Mouse (Mus musculus) lung, embryonic 16.5 days (tissue): Measurements from ENCODE around the gene Rtf1. TPM values are rescaled to one million over a fixed set of nuclear protein-coding genes. Genes with fewer than 3 reads are reported as not detected.

ENCODE experiments used
- ATAC-seq: fragments of 200-750 bp; cut with Nextera tagmentation; 2 replicates; pipeline ENCODE4 v1.8.0; 2017; ENCODE audit warnings: low read depth, mild to moderate bottlenecking, moderate library complexity
- H3K27ac ChIP-seq: fragments of 300-500 bp; sonication (generic); 2 replicates; pipeline ENCODE4 v1.5.1; 2014; ENCODE audit warnings: mild to moderate bottlenecking, control low read depth, low read length
- H3K27me3 ChIP-seq: fragments of 300-500 bp; sonication (generic); 2 replicates; pipeline ENCODE4 v1.6.1; 2014; ENCODE audit warnings: low read depth, low read length, mixed read lengths; ENCODE audit not compliant: control insufficient read depth, insufficient read depth
- H3K36me3 ChIP-seq: fragments of 300-500 bp; sonication (generic); 2 replicates; pipeline ENCODE4 v1.6.1; 2014; ENCODE audit warnings: low read length; ENCODE audit not compliant: control insufficient read depth, insufficient read depth
- H3K4me1 ChIP-seq: fragments of 300-500 bp; sonication (generic); replicated peaks from 2 replicates; pipeline ENCODE4 v1.6.1; 2014; ENCODE audit warnings: low read length, mixed read lengths; ENCODE audit not compliant: control insufficient read depth, insufficient read depth
- H3K4me2 ChIP-seq: fragments of 300-500 bp; sonication (generic); 2 replicates; pipeline ENCODE4 v1.6.1; 2014; ENCODE audit warnings: low read depth, low read length, control low read depth
- H3K4me3 ChIP-seq: fragments of 300-500 bp; sonication (generic); 2 replicates; pipeline ENCODE4 v1.5.1; 2014; ENCODE audit warnings: mild to moderate bottlenecking, low read length, control low read depth
- H3K9ac ChIP-seq: fragments of 300-500 bp; sonication (generic); 2 replicates; pipeline ENCODE4 v1.6.1; 2014; ENCODE audit warnings: low read length, control low read depth
- H3K9me3 ChIP-seq: fragments of 300-500 bp; sonication (generic); 2 replicates; pipeline ENCODE4 v1.6.1; 2016; ENCODE audit warnings: low read length; ENCODE audit not compliant: control insufficient read depth
- WGBS: fragments of 180-500 bp; shearing (Covaris S2); extraction: QIAGEN DNeasy Blood & Tissue Kit; methylation state at CpG from one replicate; pipeline ENCODE4 v1.1.7; 2014; 5-methylcytosine and 5-hydroxymethylcytosine counted together
- polyA plus RNA-seq: library from polyadenylated mRNA; unstranded; fragments of >200 nt; fragmentation: Nextera tagmentation; extraction: Ambion mirVana; gene quantifications from 2 replicates; pipeline ENCODE4 v1.2.1, GENCODE M21; 2015

Gene Rtf1
- polyA plus RNA-seq, 1 experiment from 2014 or later: 39.9 TPM

DNA sequence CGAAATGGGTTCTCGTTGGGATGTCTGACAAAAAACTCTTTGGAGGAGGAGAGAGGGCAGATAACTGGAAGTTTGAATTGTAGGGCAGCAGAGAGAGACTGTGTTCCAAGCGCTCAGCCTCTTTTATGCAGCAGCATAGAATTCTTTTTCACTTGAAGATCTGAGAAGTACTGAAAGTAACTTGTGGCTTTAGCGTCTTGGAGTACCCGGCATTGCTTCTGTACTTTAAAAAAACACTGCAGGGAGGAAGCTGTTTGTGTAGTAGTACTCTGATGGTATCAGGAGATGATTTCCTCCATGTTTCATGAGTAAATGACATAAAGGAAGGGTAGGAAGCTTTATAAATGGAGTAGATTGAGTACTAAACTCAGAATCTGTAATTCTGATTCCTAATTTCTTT is 963 bp downstream of the Rtf1 start:
- ATAC-seq: no peak
- Histone ChIP-seq H3K36me3 (no peaks in the 10 kb centered on the region), H3K9me3 (no peaks in the 10 kb centered on the region), H3K4me3 (peak overlapping the region; percentile 76), H3K27ac (no peak overlapping the region), H3K27me3 (no peaks in the 10 kb centered on the region), H3K9ac (peak overlapping the region; percentile 99), H3K4me2 (peak overlapping the region; percentile 82), H3K4me1 (peaks cover 7% of the 10 kb centered on the region; the same call in 1 of the 2 replicates)
- 1% methylated on average over 5 of the region's 5 CpGs for WGBS

GRCm38 (mm10) chr2:119683706-119684105 is 8.8 kb downstream of the Rtf1 start:
- 98% methylated on average over 2 of the region's 2 CpGs for WGBS
- H3K9me3 ChIP-seq: no peaks in the 10 kb centered on the region
- no peak for ATAC-seq
- H3K4me2 ChIP-seq: no peak overlapping the region
- H3K9ac ChIP-seq: no peak overlapping the region
- H3K36me3 ChIP-seq: peaks cover 6% of the 10 kb centered on the region; the same call in 1 of the 2 replicates
- no peak overlapping the region for H3K27ac ChIP-seq
- H3K4me1 ChIP-seq: no peaks in the 10 kb centered on the region
- no peak overlapping the region for H3K4me3 ChIP-seq
- H3K27me3 ChIP-seq: no peaks in the 10 kb centered on the region

GRCm38 (mm10) chr2:119692003-119692701 is 17.3 kb downstream of the Rtf1 start:
- 66% methylated on average over 9 of the region's 9 CpGs for WGBS
- no peaks in the 10 kb centered on the region for H3K27me3 ChIP-seq
- H3K9me3 ChIP-seq: no peaks in the 10 kb centered on the region
- no peak overlapping the region for H3K4me2 ChIP-seq
- H3K27ac ChIP-seq: no peak overlapping the region
- peaks cover 5% of the 10 kb centered on the region; the same call in 1 of the 2 replicates for H3K36me3 ChIP-seq
- H3K4me1 ChIP-seq: no peaks in the 10 kb centered on the region
- no peak overlapping the region for H3K4me3 ChIP-seq
- ATAC-seq: peak; percentile 62
- no peak overlapping the region for H3K9ac ChIP-seq

DNA sequence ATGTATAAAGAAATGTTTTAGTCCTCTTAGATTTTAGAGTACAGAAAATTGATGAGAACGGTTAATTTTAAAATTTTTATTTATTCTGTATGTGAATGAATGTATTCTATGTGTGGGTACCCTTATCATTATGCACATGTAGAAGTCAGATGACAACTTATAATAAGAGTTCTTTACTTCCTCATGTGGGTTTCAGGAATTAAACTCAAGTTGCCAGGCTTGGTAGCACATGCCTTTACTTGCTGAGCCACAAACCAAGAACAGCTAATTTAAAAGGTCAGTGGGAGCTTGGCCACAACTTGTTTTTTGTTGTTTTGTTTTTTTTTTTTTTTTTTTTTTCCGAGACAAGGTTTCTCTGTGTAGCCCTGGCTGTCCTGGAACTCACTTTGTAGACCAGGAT is 20.0 kb downstream of the Rtf1 start:
- H3K4me3 ChIP-seq: no peak overlapping the region
- H3K4me2 ChIP-seq: no peak overlapping the region
- over 99% methylated on average over 2 of the region's 2 CpGs for WGBS
- no peak for ATAC-seq
- peaks cover 3% of the 10 kb centered on the region; the same call in 1 of the 2 replicates for H3K36me3 ChIP-seq
- H3K9me3 ChIP-seq: no peaks in the 10 kb centered on the region
- no peaks in the 10 kb centered on the region for H3K4me1 ChIP-seq
- no peak overlapping the region for H3K27ac ChIP-seq
- no peak overlapping the region for H3K9ac ChIP-seq
- no peaks in the 10 kb centered on the region for H3K27me3 ChIP-seq

- Histone ChIP-seq H3K27ac (no peak overlapping the region), H3K4me2 (no peak overlapping the region), H3K9ac (no peak overlapping the region), H3K4me1 (no peaks in the 10 kb centered on the region), H3K36me3 (peaks cover 4% of the 10 kb centered on the region; the same call in 1 of the 2 replicates), H3K9me3 (no peaks in the 10 kb centered on the region), H3K27me3 (no peaks in the 10 kb centered on the region), H3K4me3 (no peak overlapping the region)
- no peak for ATAC-seq
- 39% methylated on average over 1 of the region's 1 CpGs for WGBS
These were observed 21.2 kb downstream of the Rtf1 start for GRCm38 (mm10) chr2:119696111-119696510.

GRCm38 (mm10) chr2:119698472-119698871 is 23.6 kb downstream of the Rtf1 start:
- no peaks in the 10 kb centered on the region for H3K4me1 ChIP-seq
- ATAC-seq: no peak
- WGBS: 89% methylated on average over 2 of the region's 2 CpGs

DNA sequence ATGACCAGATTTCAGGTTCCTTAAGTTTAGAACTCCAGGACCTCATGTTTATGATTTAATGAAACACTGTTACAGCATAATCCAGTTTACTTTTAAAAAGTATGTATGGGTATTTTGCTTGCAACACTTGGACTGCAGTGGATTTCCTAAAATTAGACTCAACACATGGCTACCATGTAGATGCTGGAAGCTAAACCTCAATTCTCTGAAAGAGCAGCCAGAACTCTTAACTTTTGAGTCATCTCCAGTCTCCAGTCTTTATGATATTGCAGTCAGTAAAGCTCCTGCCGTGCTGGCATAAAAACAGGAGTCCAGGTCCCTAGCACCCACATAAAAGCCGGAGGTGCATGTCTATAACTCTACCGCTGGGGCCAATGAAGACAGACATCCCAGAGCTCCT is 25.1 kb downstream of the Rtf1 start:
- ATAC-seq: no peak
- no peaks in the 10 kb centered on the region for H3K9me3 ChIP-seq
- H3K27ac ChIP-seq: no peak overlapping the region
- no peaks in the 10 kb centered on the region for H3K4me1 ChIP-seq
- no peak overlapping the region for H3K4me3 ChIP-seq
- WGBS: 89% methylated on average over 3 of the region's 3 CpGs
- no peak overlapping the region for H3K9ac ChIP-seq
- H3K36me3 ChIP-seq: peaks cover 5% of the 10 kb centered on the region; the same call in 1 of the 2 replicates
- H3K27me3 ChIP-seq: no peaks in the 10 kb centered on the region
- H3K4me2 ChIP-seq: no peak overlapping the region

More at GRCm38 (mm10) chr2:119698472-119698871, 23.6 kb downstream of the Rtf1 start:
- H3K36me3 ChIP-seq: peaks cover 8% of the 10 kb centered on the region; the same call in 1 of the 2 replicates
- H3K4me3 ChIP-seq: no peak overlapping the region
- H3K9ac ChIP-seq: no peak overlapping the region
- no peak overlapping the region for H3K4me2 ChIP-seq
- H3K9me3 ChIP-seq: no peaks in the 10 kb centered on the region
- no peaks in the 10 kb centered on the region for H3K27me3 ChIP-seq
- H3K27ac ChIP-seq: no peak overlapping the region

DNA sequence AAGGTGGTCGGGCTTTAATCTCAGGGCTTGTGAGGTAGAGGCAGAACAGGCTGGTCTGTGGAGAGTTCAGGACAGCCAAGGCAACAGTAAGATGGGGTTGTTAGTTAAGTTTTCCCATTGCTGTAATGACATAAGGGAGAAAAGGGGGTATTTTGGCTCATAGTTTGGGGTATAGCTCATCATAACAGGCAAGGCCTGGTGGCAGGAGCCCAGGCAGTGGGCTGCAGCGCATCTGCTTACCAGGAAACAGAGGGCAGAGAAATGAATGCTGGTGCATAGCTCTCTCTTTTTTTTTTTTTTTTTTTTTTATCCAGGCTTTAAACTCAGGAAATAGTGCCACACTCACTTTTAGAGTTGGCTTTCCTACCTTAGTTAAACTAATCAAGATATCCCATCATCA is 28.3 kb downstream of the Rtf1 start:
- Histone ChIP-seq H3K27ac (no peak overlapping the region), H3K9ac (no peak overlapping the region), H3K4me1 (no peaks in the 10 kb centered on the region), H3K36me3 (peaks cover 12% of the 10 kb centered on the region), H3K9me3 (no peaks in the 10 kb centered on the region), H3K4me3 (no peak overlapping the region), H3K4me2 (no peak overlapping the region), H3K27me3 (no peaks in the 10 kb centered on the region)
- ATAC-seq: no peak
- 89% methylated on average over 2 of the region's 2 CpGs for WGBS

- peaks cover 25% of the 10 kb centered on the region for H3K36me3 ChIP-seq
- no peak for ATAC-seq
- no peaks in the 10 kb centered on the region for H3K27me3 ChIP-seq
- H3K27ac ChIP-seq: no peak overlapping the region
- H3K4me2 ChIP-seq: no peak overlapping the region
- 70% methylated on average over 3 of the region's 3 CpGs for whole genome bisulfite sequencing
- H3K4me1 ChIP-seq: no peaks in the 10 kb centered on the region
- no peak overlapping the region for H3K9ac ChIP-seq
- no peaks in the 10 kb centered on the region for H3K9me3 ChIP-seq
- H3K4me3 ChIP-seq: no peak overlapping the region
These were observed 32.8 kb downstream of the Rtf1 start for GRCm38 (mm10) chr2:119707676-119708075.
